Mouse (Mus musculus) subcutaneous adipose tissue, adult 2 months (tissue): ENCODE results near the gene Dnajc5. TPM values are rescaled to one million over a fixed set of nuclear protein-coding genes. Genes with fewer than 3 reads are reported as not detected.

ENCODE experiments used
- polyA plus RNA-seq: library from polyadenylated mRNA; depleted of rRNA; stranded (reverse); fragments of >200 nt; gene quantifications from 2 replicates; pipeline ENCODE4 v1.2.3, GENCODE M21; 2012; ENCODE audit warnings: low replicate concordance; rRNA removed

The Dnajc5 gene
- polyA plus RNA-seq, result 84.6 and 85.6 TPM in 2 replicates

GRCm38 (mm10) chr2:181520118-181520935, at the start of gene Dnajc5:
Gene Dnajc5, plus strand, starts transcription at chr2:181520485.

GRCm38 (mm10) chr2:181493156-181493927, 26.9 kb upstream of the Dnajc5 start, which contains the start of gene Abhd16b:
Gene Abhd16b, plus strand, starts transcription at chr2:181493206.

GRCm38 (mm10) chr2:181496831-181497547, 23.3 kb upstream of the Dnajc5 start, which contains the start of gene Tpd52l2:
Gene Tpd52l2, plus strand, starts transcription at chr2:181497142.

GRCm38 (mm10) chr2:181584411-181584942, 64.2 kb downstream of the Dnajc5 start, which contains the start of gene Uckl1:
Gene Uckl1, minus strand, starts transcription at chr2:181584892.

GRCm38 (mm10) chr2:181591528-181592085, 71.3 kb downstream of the Dnajc5 start, which contains the start of gene Prpf6:
Gene Prpf6, plus strand, starts transcription at chr2:181591868.

GRCm38 (mm10) chr2:181592231-181593041, 72.2 kb downstream of the Dnajc5 start, which contains the start of gene Zfp512b:
Gene Zfp512b, minus strand, starts transcription at chr2:181592803.

GRCm38 (mm10) chr2:181598454-181599351, 78.4 kb downstream of the Dnajc5 start, which contains the start of gene Samd10:
Gene Samd10, minus strand, starts transcription at chr2:181599212.

Other genes starting within 250 kb of the Dnajc5 start
- gene Gmeb2, start 232.4 kb upstream of the Dnajc5 start, polyA plus RNA-seq, result 15.7 and 22.0 TPM in 2 replicates
- gene Stmn3, start 206.0 kb upstream of the Dnajc5 start, polyA plus RNA-seq, result 0.21 and 0.95 TPM in 2 replicates
- gene Rtel1, start 200.7 kb upstream of the Dnajc5 start, polyA plus RNA-seq, result 48.1 and 81.8 TPM in 2 replicates
- 34.1 and 66.0 TPM in 2 replicates for gene Zgpat, start 155.6 kb upstream of the Dnajc5 start, polyA plus RNA-seq
- gene Arfrp1, start 155.1 kb upstream of the Dnajc5 start, polyA plus RNA-seq, result 40.8 and 63.9 TPM in 2 replicates
- 42.7 and 88.5 TPM in 2 replicates for gene Lime1, start 140.4 kb upstream of the Dnajc5 start, polyA plus RNA-seq
- gene Zbtb46, start 61.1 kb upstream of the Dnajc5 start, polyA plus RNA-seq, result 15.9 and 17.4 TPM in 2 replicates
- gene Abhd16b, start 27.3 kb upstream of the Dnajc5 start, polyA plus RNA-seq, result 0.09 TPM in 1 of 2 replicates, not detected in the other
- gene Tpd52l2, start 23.3 kb upstream of the Dnajc5 start, polyA plus RNA-seq, result 66.8 and 68.3 TPM in 2 replicates
- 127 and 167 TPM in 2 replicates for gene Uckl1, start 64.4 kb downstream of the Dnajc5 start, polyA plus RNA-seq
- gene Prpf6, start 71.4 kb downstream of the Dnajc5 start, polyA plus RNA-seq, result 19.6 and 30.6 TPM in 2 replicates
- gene Zfp512b, start 72.3 kb downstream of the Dnajc5 start, polyA plus RNA-seq, result 43.7 and 126 TPM in 2 replicates
- 5.7 and 18.6 TPM in 2 replicates for gene Samd10, start 78.7 kb downstream of the Dnajc5 start, polyA plus RNA-seq
- gene Gm29797, start 136.5 kb downstream of the Dnajc5 start, polyA plus RNA-seq, result 0.18 TPM in 1 of 2 replicates, not detected in the other
- gene Sox18, start 151.2 kb downstream of the Dnajc5 start, polyA plus RNA-seq, result 119 and 168 TPM in 2 replicates
- 14.7 and 37.5 TPM in 2 replicates for gene Tcea2, start 159.8 kb downstream of the Dnajc5 start, polyA plus RNA-seq
- 110 and 123 TPM in 2 replicates for gene Rgs19, start 173.5 kb downstream of the Dnajc5 start, polyA plus RNA-seq
- gene Lkaaear1, start 178.0 kb downstream of the Dnajc5 start, polyA plus RNA-seq, result not detected in 2 replicates
- 0.21 and 0.55 TPM in 2 replicates for gene Oprl1, start 194.5 kb downstream of the Dnajc5 start, polyA plus RNA-seq
- not detected in 2 replicates for gene Myt1, start 242.8 kb downstream of the Dnajc5 start, polyA plus RNA-seq